Comparison of ENCODE assay signal across 12 mouse cellular contexts in genomic region chr10:59537579-59537978, GRCm38 (mm10).
A peak's percentile ranks its signal among the peaks of the same experiment; 100 is the strongest.
DNase-seq lines count a peak whose midpoint lies in the region; ATAC-seq and TF ChIP-seq lines count a peak whose summit lies in the region.
"Had no signal": no experiment of that assay in that cellular context is flagged by ENCODE, and none has a peak within 500 bp of the region (broad histone marks: within the 10 kb centered on the region; RNA-seq: fewer than 3 reads in every experiment).

No protein-coding gene starts in this region.

- no peak overlapping the region for H3K9ac ChIP-seq in liver, adult 2 months (ENCODE audit: low read depth, low read length)
- H3K9ac ChIP-seq in liver, embryonic 11.5 days (ENCODE audit: low read depth, low read length) = no peak overlapping the region
- no peak overlapping the region for H3K9ac ChIP-seq in neural tube, embryonic 15.5 days (replicated peaks)
- H3K9ac ChIP-seq: hindbrain, embryonic 12.5 days; liver, embryonic 12.5 days had no signal

- TF ChIP-seq CTCF in liver, adult 2 months (IDR thresholded peaks at IDR 0.05; ENCODE audit: low read depth, low read length) = no peak

- no peak for ATAC-seq in liver, embryonic 11.5 days (replicated peaks; ENCODE audit: low FRiP score)
- ATAC-seq in neural tube, embryonic 15.5 days (ENCODE audit: low FRiP score) = no peak
- ATAC-seq: liver, embryonic 12.5 days had no signal

- H3K4me3 ChIP-seq in liver, adult 2 months (ENCODE audit: insufficient read depth, low read depth, low read length) = no peak overlapping the region
- no peak overlapping the region for H3K4me3 ChIP-seq in liver, embryonic 11.5 days (ENCODE audit: low read depth, low read length)
- no peak overlapping the region for H3K4me3 ChIP-seq in neural tube, embryonic 15.5 days (replicated peaks)
- H3K4me3 ChIP-seq: heart, embryonic 10.5 days; hindbrain, embryonic 12.5 days; liver, embryonic 12.5 days had no signal

- peaks cover 3% of the 10 kb centered on the region; the same call in 1 of the 2 replicates for H3K79me2 ChIP-seq in liver, adult 2 months (ENCODE audit: control insufficient read depth, insufficient read depth, low read length)

- WGBS in liver, adult 2 months = 39% methylated on average over 6 of the region's 6 CpGs
- WGBS in liver, embryonic 11.5 days = 65% methylated on average over 6 of the region's 6 CpGs
- 67% methylated on average over 6 of the region's 6 CpGs for WGBS in neural tube, embryonic 15.5 days

- H3K9me3 ChIP-seq in liver, embryonic 11.5 days (ENCODE audit: control insufficient read depth, low read length) = no peaks in the 10 kb centered on the region
- H3K9me3 ChIP-seq in neural tube, embryonic 15.5 days (replicated peaks) = no peaks in the 10 kb centered on the region
- H3K9me3 ChIP-seq: G1E; heart, embryonic 10.5 days; hindbrain, embryonic 12.5 days; liver, embryonic 12.5 days had no signal

- peak; percentile 25 to 42 for DNase-seq in adrenal gland, postnatal 36 days
- no peak for DNase-seq in adrenal gland, adult 8-10 months
- peak; percentile 74 for DNase-seq in liver, adult 2 months (ENCODE audit: extremely low read depth, low read depth, low spot score)
- no peak for DNase-seq in liver, embryonic 11.5 days (ENCODE audit: low spot score)
- DNase-seq in MN1 (ENCODE audit: low spot score) = peak; percentile 27
- DNase-seq in spleen, adult 12 weeks (ENCODE audit: low spot score) = no peak
- no peak for DNase-seq in cerebellum, postnatal 10 days

- no peaks in the 10 kb centered on the region for H3K27me3 ChIP-seq in liver, adult 2 months (ENCODE audit: control insufficient read depth, insufficient read depth, low read length)
- no peaks in the 10 kb centered on the region for H3K27me3 ChIP-seq in liver, embryonic 11.5 days (replicated peaks; ENCODE audit: control insufficient read depth, insufficient read depth, low read length)
- H3K27me3 ChIP-seq in neural tube, embryonic 15.5 days (replicated peaks) = no peaks in the 10 kb centered on the region
- H3K27me3 ChIP-seq: hindbrain, embryonic 12.5 days had no signal

- no peak for TF ChIP-seq POLR2A in liver, adult 2 months (IDR thresholded peaks at IDR 0.05; ENCODE audit: extremely low read depth, insufficient read depth, low read length)

- no peak overlapping the region for H3K27ac ChIP-seq in liver, adult 2 months (replicated peaks; ENCODE audit: insufficient read depth, low read depth, low read length)
- H3K27ac ChIP-seq in liver, embryonic 11.5 days (ENCODE audit: low read depth, low read length) = no peak overlapping the region
- H3K27ac ChIP-seq in neural tube, embryonic 15.5 days (replicated peaks) = peak overlapping the region; percentile 67; the same call in 1 of the 2 replicates
- H3K27ac ChIP-seq: hindbrain, embryonic 12.5 days; liver, embryonic 12.5 days had no signal

- peaks cover 12% of the 10 kb centered on the region for H3K4me1 ChIP-seq in liver, adult 2 months (ENCODE audit: control insufficient read depth, insufficient read depth, low read length)
- H3K4me1 ChIP-seq in liver, embryonic 11.5 days (replicated peaks; ENCODE audit: control insufficient read depth, insufficient read depth, low read length) = peaks cover 12% of the 10 kb centered on the region
- H3K4me1 ChIP-seq in neural tube, embryonic 15.5 days = peaks cover 33% of the 10 kb centered on the region

- H3K4me2 ChIP-seq in liver, embryonic 11.5 days = no peak overlapping the region
- H3K4me2 ChIP-seq in neural tube, embryonic 15.5 days = no peak overlapping the region
- H3K4me2 ChIP-seq: hindbrain, embryonic 12.5 days; liver, embryonic 12.5 days had no signal

- no peaks in the 10 kb centered on the region for H3K36me3 ChIP-seq in liver, adult 2 months (ENCODE audit: control insufficient read depth, insufficient read depth, low read length)
- no peaks in the 10 kb centered on the region for H3K36me3 ChIP-seq in liver, embryonic 11.5 days (ENCODE audit: control insufficient read depth, insufficient read depth, low read length)
- H3K36me3 ChIP-seq in neural tube, embryonic 15.5 days = no peaks in the 10 kb centered on the region
- H3K36me3 ChIP-seq: hindbrain, embryonic 12.5 days; liver, embryonic 12.5 days had no signal

Comparison
In these comparisons a context has a peak if more than half of its experiments do, and no peak if none do; other contexts are left out.
1. DNase-seq: peak in adrenal gland, postnatal 36 days (2 of 2), liver, adult 2 months (single experiment) and MN1 (single experiment); none in adrenal gland, adult 8-10 months (single experiment), liver, embryonic 11.5 days (single experiment), spleen, adult 12 weeks (single experiment) and cerebellum, postnatal 10 days (0 of 2).